Mouse (Mus musculus): ENCODE results near the gene Fam172a. TPM values are rescaled to one million over a fixed set of nuclear protein-coding genes. Genes with fewer than 3 reads are reported as not detected.
A peak's percentile ranks its signal among the peaks of the same experiment; 100 is the strongest.

Fam172a gene
- polyA plus RNA-seq, 1 experiment from 2014 or later: 53.6 TPM

DNA sequence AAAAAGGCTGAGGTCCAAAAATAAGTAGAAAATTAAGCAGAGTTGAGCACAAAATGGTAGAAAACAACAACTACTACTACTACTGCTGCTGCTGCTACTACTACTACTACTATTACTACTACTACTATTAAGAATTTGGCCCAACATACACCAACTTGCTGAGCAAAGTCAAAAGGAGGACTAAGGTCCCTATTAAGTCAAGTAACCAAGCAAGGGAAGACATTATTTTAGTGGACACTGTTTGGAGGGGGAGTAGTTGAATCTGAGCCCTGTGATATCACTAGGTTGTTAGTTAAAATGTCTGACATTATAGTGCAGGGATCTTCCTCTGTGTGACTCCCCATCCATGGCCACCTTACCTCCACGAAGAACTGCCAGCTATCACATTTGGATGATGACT is 476.2 kb downstream of the Fam172a start:
- Histone ChIP-seq H3K4me2 (peak overlapping the region; percentile 64), H3K4me1 (ENCODE audit: control insufficient read depth, insufficient read depth, low read length) (peaks cover 11% of the 10 kb centered on the region), H3K27ac (ENCODE audit: low read depth, low read length) (peak overlapping the region; percentile 94), H3K36me3 (ENCODE audit: control insufficient read depth, insufficient read depth, low read length) (no peaks in the 10 kb centered on the region), H3K4me3 (ENCODE audit: low read depth, low read length) (peak overlapping the region; percentile 47), H3K9me3 (ENCODE audit: control insufficient read depth, low read length) (no peaks in the 10 kb centered on the region), H3K27me3 (ENCODE audit: control insufficient read depth, insufficient read depth, low read length) (peaks cover 39% of the 10 kb centered on the region), H3K9ac (ENCODE audit: low read length) (peak overlapping the region; percentile 79)
- peak; percentile 93 for DNase-seq (ENCODE audit: low spot score, missing footprints)
- no peak for ATAC-seq (ENCODE audit: low FRiP score)
- WGBS: 0% methylated on average over 1 of the region's 1 CpGs

GRCm38 (mm10) chr13:78178771-78179170 is 476.9 kb downstream of the Fam172a start:
- 4% methylated on average over 5 of the region's 5 CpGs for WGBS
- Histone ChIP-seq H3K9ac (ENCODE audit: low read length) (peak overlapping the region; percentile 79), H3K36me3 (ENCODE audit: control insufficient read depth, insufficient read depth, low read length) (no peaks in the 10 kb centered on the region), H3K9me3 (ENCODE audit: control insufficient read depth, low read length) (no peaks in the 10 kb centered on the region), H3K27ac (ENCODE audit: low read depth, low read length) (peak overlapping the region; percentile 94), H3K27me3 (ENCODE audit: control insufficient read depth, insufficient read depth, low read length) (peaks cover 36% of the 10 kb centered on the region), H3K4me2 (peak overlapping the region; percentile 64), H3K4me3 (ENCODE audit: low read depth, low read length) (peak overlapping the region; percentile 47), H3K4me1 (ENCODE audit: control insufficient read depth, insufficient read depth, low read length) (peaks cover 11% of the 10 kb centered on the region)
- ATAC-seq (ENCODE audit: low FRiP score): no peak
- peak; percentile 92 for DNase-seq (ENCODE audit: low spot score, missing footprints)

DNA sequence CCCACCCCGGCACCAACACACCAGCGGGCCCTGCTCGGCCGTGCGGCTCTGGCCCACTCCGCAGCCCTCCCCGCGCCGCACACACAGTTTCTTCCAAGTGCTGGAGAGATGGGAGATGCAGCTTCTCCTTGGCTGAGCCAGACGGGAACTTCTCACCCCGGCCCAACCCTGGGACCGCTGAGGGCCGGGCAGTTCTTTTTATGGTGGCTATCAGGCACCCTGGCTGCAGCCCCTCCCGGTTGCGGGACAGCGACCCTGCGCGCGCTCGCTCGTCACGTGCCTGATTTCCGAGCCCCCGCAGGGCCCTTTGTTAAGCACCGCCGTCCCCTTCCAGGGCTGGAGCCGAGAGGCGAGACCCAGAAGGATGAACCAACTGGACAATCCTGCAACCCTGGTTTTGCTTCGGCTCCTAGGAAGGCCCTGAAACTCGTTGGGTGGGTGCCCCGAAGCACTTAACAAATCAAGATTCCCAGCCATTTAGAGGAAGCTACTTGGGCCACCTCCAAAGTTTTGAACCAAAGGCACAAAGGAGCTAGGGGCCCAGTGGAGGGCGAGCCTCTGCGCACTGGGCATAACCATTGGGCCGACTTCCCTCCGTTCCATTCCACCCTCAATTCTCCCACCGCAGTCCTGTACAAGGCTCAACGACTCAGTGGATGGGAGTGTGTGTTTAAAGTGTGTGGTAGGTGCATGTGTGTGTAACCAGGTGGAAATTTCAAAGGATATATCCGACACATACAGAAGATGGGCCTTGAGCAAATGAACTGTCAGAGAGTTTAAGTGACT is 477.7 kb downstream of the Fam172a start:
- peak overlapping the region; percentile 64 for H3K4me2 ChIP-seq
- H3K36me3 ChIP-seq (ENCODE audit: control insufficient read depth, insufficient read depth, low read length): no peaks in the 10 kb centered on the region
- peak overlapping the region; percentile 79 for H3K9ac ChIP-seq (ENCODE audit: low read length)
- H3K4me1 ChIP-seq (ENCODE audit: control insufficient read depth, insufficient read depth, low read length): peaks cover 16% of the 10 kb centered on the region
- DNase-seq (ENCODE audit: low spot score, missing footprints) (peak; percentile 98), ATAC-seq (ENCODE audit: low FRiP score) (peak; percentile 82)
- peaks cover 33% of the 10 kb centered on the region for H3K27me3 ChIP-seq (ENCODE audit: control insufficient read depth, insufficient read depth, low read length)
- peak overlapping the region; percentile 47 for H3K4me3 ChIP-seq (ENCODE audit: low read depth, low read length)
- no peaks in the 10 kb centered on the region for H3K9me3 ChIP-seq (ENCODE audit: control insufficient read depth, low read length)
- peak overlapping the region; percentile 94 for H3K27ac ChIP-seq (ENCODE audit: low read depth, low read length)
- WGBS: 2% methylated on average over 38 of the region's 38 CpGs

- Histone ChIP-seq H3K27ac (ENCODE audit: low read depth, low read length) (peak overlapping the region; percentile 94), H3K9me3 (ENCODE audit: control insufficient read depth, low read length) (no peaks in the 10 kb centered on the region), H3K36me3 (ENCODE audit: control insufficient read depth, insufficient read depth, low read length) (no peaks in the 10 kb centered on the region), H3K4me1 (ENCODE audit: control insufficient read depth, insufficient read depth, low read length) (peaks cover 21% of the 10 kb centered on the region), H3K4me2 (peak overlapping the region; percentile 64), H3K9ac (ENCODE audit: low read length) (peak overlapping the region; percentile 79), H3K4me3 (ENCODE audit: low read depth, low read length) (peak overlapping the region; percentile 47), H3K27me3 (ENCODE audit: control insufficient read depth, insufficient read depth, low read length) (peaks cover 31% of the 10 kb centered on the region)
- 24% methylated on average over 3 of the region's 3 CpGs for WGBS
- DNase-seq (ENCODE audit: low spot score, missing footprints) (no peak), ATAC-seq (ENCODE audit: low FRiP score) (no peak)
These were observed 478.4 kb downstream of the Fam172a start for GRCm38 (mm10) chr13:78180261-78180660.

GRCm38 (mm10) chr13:78181071-78181929 is 479.5 kb downstream of the Fam172a start:
- ATAC-seq (ENCODE audit: low FRiP score) (peak; percentile 13), DNase-seq (ENCODE audit: low spot score, missing footprints) (peak; percentile 96)
- Histone ChIP-seq H3K27ac (ENCODE audit: low read depth, low read length) (peak overlapping the region; percentile 86), H3K4me2 (peak overlapping the region; percentile 64), H3K36me3 (ENCODE audit: control insufficient read depth, insufficient read depth, low read length) (no peaks in the 10 kb centered on the region), H3K4me1 (ENCODE audit: control insufficient read depth, insufficient read depth, low read length) (peaks cover 24% of the 10 kb centered on the region), H3K4me3 (ENCODE audit: low read depth, low read length) (peak overlapping the region; percentile 41), H3K9me3 (ENCODE audit: control insufficient read depth, low read length) (no peaks in the 10 kb centered on the region), H3K27me3 (ENCODE audit: control insufficient read depth, insufficient read depth, low read length) (peaks cover 34% of the 10 kb centered on the region), H3K9ac (ENCODE audit: low read length) (peak overlapping the region; percentile 71)
- whole genome bisulfite sequencing: 1% methylated on average over 44 of the region's 44 CpGs

DNA sequence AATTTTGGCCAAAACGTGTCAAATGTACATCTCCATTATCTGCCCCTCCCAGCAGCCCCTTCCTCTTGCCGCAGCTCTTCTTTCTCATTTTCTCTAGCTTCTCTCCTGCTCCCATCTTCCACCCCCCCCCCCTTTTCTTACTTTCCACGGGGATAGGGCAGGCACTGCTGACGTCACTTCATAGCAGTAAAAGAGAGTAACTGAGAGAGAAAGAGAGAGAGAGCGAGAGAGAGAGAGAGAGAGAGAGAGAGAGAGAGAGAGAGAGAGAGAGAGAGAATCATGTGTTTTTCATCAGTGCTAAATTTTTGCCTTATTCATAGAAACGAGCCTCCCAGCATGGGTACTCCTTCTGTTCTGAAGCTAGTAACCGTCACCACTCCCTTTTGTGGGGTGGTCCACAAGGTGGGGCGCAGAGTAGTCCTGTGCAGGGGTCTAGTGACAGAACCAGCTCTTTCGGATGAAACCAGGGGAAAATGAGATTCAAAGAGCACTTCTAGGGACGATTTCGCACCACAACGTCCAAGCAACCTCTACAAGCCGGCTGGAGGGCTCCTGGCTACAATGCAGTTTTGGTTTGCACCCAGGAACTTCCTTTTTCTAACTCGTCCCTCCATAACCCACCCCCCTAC is 480.2 kb downstream of the Fam172a start:
- WGBS: under 1% methylated on average over 14 of the region's 14 CpGs
- DNase-seq (ENCODE audit: low spot score, missing footprints) (peak; percentile 94), ATAC-seq (ENCODE audit: low FRiP score) (peak; percentile 23)
- H3K4me1 ChIP-seq (ENCODE audit: control insufficient read depth, insufficient read depth, low read length): peaks cover 26% of the 10 kb centered on the region
- H3K4me3 ChIP-seq (ENCODE audit: low read depth, low read length): peak overlapping the region; percentile 41
- no peaks in the 10 kb centered on the region for H3K9me3 ChIP-seq (ENCODE audit: control insufficient read depth, low read length)
- peak overlapping the region; percentile 64 for H3K4me2 ChIP-seq
- peaks cover 39% of the 10 kb centered on the region for H3K27me3 ChIP-seq (ENCODE audit: control insufficient read depth, insufficient read depth, low read length)
- H3K9ac ChIP-seq (ENCODE audit: low read length): peak overlapping the region; percentile 71
- H3K36me3 ChIP-seq (ENCODE audit: control insufficient read depth, insufficient read depth, low read length): no peaks in the 10 kb centered on the region
- H3K27ac ChIP-seq (ENCODE audit: low read depth, low read length): peak overlapping the region; percentile 86

- Histone ChIP-seq H3K4me1 (ENCODE audit: control insufficient read depth, insufficient read depth, low read length) (peaks cover 33% of the 10 kb centered on the region), H3K9me3 (ENCODE audit: control insufficient read depth, low read length) (no peaks in the 10 kb centered on the region), H3K4me3 (ENCODE audit: low read depth, low read length) (peak overlapping the region; percentile 41), H3K27ac (ENCODE audit: low read depth, low read length) (peak overlapping the region; percentile 86), H3K27me3 (ENCODE audit: control insufficient read depth, insufficient read depth, low read length) (peaks cover 40% of the 10 kb centered on the region), H3K36me3 (ENCODE audit: control insufficient read depth, insufficient read depth, low read length) (peaks cover under 1% of the 10 kb centered on the region; the same call in 1 of the 2 replicates), H3K9ac (ENCODE audit: low read length) (peak overlapping the region; percentile 71), H3K4me2 (peak overlapping the region; percentile 64)
- ATAC-seq (ENCODE audit: low FRiP score) (0 out of 2 replicates have a peak, but pooled peaks have one; percentile 3), DNase-seq (ENCODE audit: low spot score, missing footprints) (no peak)
- 2% methylated on average over 5 of the region's 5 CpGs for WGBS
These were observed 481.2 kb downstream of the Fam172a start for GRCm38 (mm10) chr13:78183004-78183403.

- no peaks in the 10 kb centered on the region for H3K9me3 ChIP-seq (ENCODE audit: control insufficient read depth, low read length)
- H3K36me3 ChIP-seq (ENCODE audit: control insufficient read depth, insufficient read depth, low read length): peaks cover 3% of the 10 kb centered on the region; the same call in 1 of the 2 replicates
- DNase-seq (ENCODE audit: low spot score, missing footprints) (peak; percentile 95), ATAC-seq (ENCODE audit: low FRiP score) (peak; percentile 75)
- peak overlapping the region; percentile 86 for H3K27ac ChIP-seq (ENCODE audit: low read depth, low read length)
- WGBS: 5% methylated on average over 5 of the region's 5 CpGs
- peaks cover 37% of the 10 kb centered on the region for H3K27me3 ChIP-seq (ENCODE audit: control insufficient read depth, insufficient read depth, low read length)
- H3K4me3 ChIP-seq (ENCODE audit: low read depth, low read length): peak overlapping the region; percentile 6; the same call in 1 of the 2 replicates
- H3K4me1 ChIP-seq (ENCODE audit: control insufficient read depth, insufficient read depth, low read length): peaks cover 41% of the 10 kb centered on the region
- peak overlapping the region; percentile 64 for H3K4me2 ChIP-seq
- H3K9ac ChIP-seq (ENCODE audit: low read length): peak overlapping the region; percentile 53
These were observed 482.2 kb downstream of the Fam172a start for GRCm38 (mm10) chr13:78183986-78184385.
